Mouse (Mus musculus): ENCODE measurements around the gene Fgf12. TPM values are rescaled to one million over a fixed set of nuclear protein-coding genes. Genes with fewer than 3 reads are reported as not detected.
A peak's percentile ranks its signal among the peaks of the same experiment; 100 is the strongest.

Gene Fgf12
- total and polyA plus RNA-seq, 2 experiments from 2014 or later, result 56.9 to 64.0 TPM

GRCm38 (mm10) chr16:28630771-28631484 lies 121.9 kb downstream of the Fgf12 start:
- Histone ChIP-seq H3K9me3 (ENCODE audit: low read length) (no peaks in the 10 kb centered on the region), H3K36me3 (ENCODE audit: insufficient read depth, low read length) (peaks cover 5% of the 10 kb centered on the region; the same call in 1 of the 2 replicates), H3K4me1 (ENCODE audit: insufficient read depth, low read length) (0 out of 2 replicates have a peak, but pooled peaks cover under 1% of the 10 kb centered on the region), H3K9ac (replicated peaks; ENCODE audit: low read length, poor library complexity, severe bottlenecking) (no peak overlapping the region), H3K4me3 (ENCODE audit: low read depth, low read length) (no peak overlapping the region), H3K27ac (ENCODE audit: low read depth, low read length) (no peak overlapping the region), H3K4me2 (ENCODE audit: low read depth, low read length, poor library complexity, severe bottlenecking) (no peak overlapping the region), H3K27me3 (ENCODE audit: insufficient read depth, low read length) (no peaks in the 10 kb centered on the region)
- ATAC-seq (ENCODE audit: low FRiP score) (no peak), DNase-seq (ENCODE audit: low spot score) (no peak)
- 72% methylated on average over 11 of the region's 11 CpGs for WGBS
- TF ChIP-seq CTCF (IDR thresholded peaks at IDR 0.05), result no peak

- Histone ChIP-seq H3K27me3 (ENCODE audit: insufficient read depth, low read length) (no peaks in the 10 kb centered on the region), H3K9me3 (ENCODE audit: low read length) (no peaks in the 10 kb centered on the region), H3K9ac (replicated peaks; ENCODE audit: low read length, poor library complexity, severe bottlenecking) (no peak overlapping the region), H3K4me3 (ENCODE audit: low read depth, low read length) (no peak overlapping the region), H3K4me2 (ENCODE audit: low read depth, low read length, poor library complexity, severe bottlenecking) (no peak overlapping the region), H3K36me3 (ENCODE audit: insufficient read depth, low read length) (peaks cover 5% of the 10 kb centered on the region; the same call in 1 of the 2 replicates), H3K27ac (ENCODE audit: low read depth, low read length) (0 out of 2 replicates have a peak overlapping the region, but pooled peaks have one; percentile 38), H3K4me1 (ENCODE audit: insufficient read depth, low read length) (0 out of 2 replicates have a peak, but pooled peaks cover 3% of the 10 kb centered on the region)
- TF ChIP-seq CTCF (IDR thresholded peaks at IDR 0.05), result no peak
- 81% methylated on average over 6 of the region's 6 CpGs for WGBS
- no peak for DNase-seq (ENCODE audit: low spot score)
- no peak for ATAC-seq (ENCODE audit: low FRiP score)
Measured at GRCm38 (mm10) chr16:28626259-28626658, 126.6 kb downstream of the Fgf12 start.

- no peak for DNase-seq (ENCODE audit: low spot score)
- Histone ChIP-seq H3K4me3 (ENCODE audit: low read depth, low read length) (no peak overlapping the region), H3K4me1 (ENCODE audit: insufficient read depth, low read length) (0 out of 2 replicates have a peak, but pooled peaks cover 3% of the 10 kb centered on the region), H3K9me3 (ENCODE audit: low read length) (no peaks in the 10 kb centered on the region), H3K4me2 (ENCODE audit: low read depth, low read length, poor library complexity, severe bottlenecking) (no peak overlapping the region), H3K27ac (ENCODE audit: low read depth, low read length) (0 out of 2 replicates have a peak overlapping the region, but pooled peaks have one; percentile 38), H3K27me3 (ENCODE audit: insufficient read depth, low read length) (no peaks in the 10 kb centered on the region), H3K9ac (replicated peaks; ENCODE audit: low read length, poor library complexity, severe bottlenecking) (no peak overlapping the region; the same call in 1 of the 2 replicates), H3K36me3 (ENCODE audit: insufficient read depth, low read length) (peaks cover 5% of the 10 kb centered on the region; the same call in 1 of the 2 replicates)
- ATAC-seq (ENCODE audit: low FRiP score), result no peak
- 70% methylated on average over 5 of the region's 5 CpGs for WGBS
- TF ChIP-seq CTCF (IDR thresholded peaks at IDR 0.05), result no peak
Measured at GRCm38 (mm10) chr16:28625689-28626088, 127.2 kb downstream of the Fgf12 start.

- 81% methylated on average over 3 of the region's 3 CpGs for WGBS
- Histone ChIP-seq H3K27me3 (ENCODE audit: insufficient read depth, low read length) (no peaks in the 10 kb centered on the region), H3K4me3 (ENCODE audit: low read depth, low read length) (no peak overlapping the region), H3K27ac (ENCODE audit: low read depth, low read length) (no peak overlapping the region), H3K36me3 (ENCODE audit: insufficient read depth, low read length) (no peaks in the 10 kb centered on the region), H3K9ac (replicated peaks; ENCODE audit: low read length, poor library complexity, severe bottlenecking) (no peak overlapping the region), H3K9me3 (ENCODE audit: low read length) (no peaks in the 10 kb centered on the region), H3K4me1 (ENCODE audit: insufficient read depth, low read length) (no peaks in the 10 kb centered on the region), H3K4me2 (ENCODE audit: low read depth, low read length, poor library complexity, severe bottlenecking) (no peak overlapping the region)
- no peak for TF ChIP-seq CTCF (IDR thresholded peaks at IDR 0.05)
- DNase-seq (ENCODE audit: low spot score) (no peak), ATAC-seq (ENCODE audit: low FRiP score) (no peak)
Measured at GRCm38 (mm10) chr16:28614412-28614811, 138.5 kb downstream of the Fgf12 start.

- Histone ChIP-seq H3K27ac (ENCODE audit: low read depth, low read length) (no peak overlapping the region), H3K4me1 (ENCODE audit: insufficient read depth, low read length) (no peaks in the 10 kb centered on the region), H3K4me3 (ENCODE audit: low read depth, low read length) (no peak overlapping the region), H3K36me3 (ENCODE audit: insufficient read depth, low read length) (no peaks in the 10 kb centered on the region), H3K27me3 (ENCODE audit: insufficient read depth, low read length) (no peaks in the 10 kb centered on the region), H3K9me3 (ENCODE audit: low read length) (no peaks in the 10 kb centered on the region), H3K4me2 (ENCODE audit: low read depth, low read length, poor library complexity, severe bottlenecking) (no peak overlapping the region), H3K9ac (replicated peaks; ENCODE audit: low read length, poor library complexity, severe bottlenecking) (no peak overlapping the region)
- DNase-seq (ENCODE audit: low spot score) (peak; percentile 58), ATAC-seq (ENCODE audit: low FRiP score) (no peak)
- 14% methylated on average over 3 of the region's 3 CpGs for WGBS
- TF ChIP-seq CTCF (IDR thresholded peaks at IDR 0.05), result peak; percentile 66
Measured at GRCm38 (mm10) chr16:28610940-28611339, 141.9 kb downstream of the Fgf12 start.

GRCm38 (mm10) chr16:28603155-28603554 lies 149.7 kb downstream of the Fgf12 start:
- 84% methylated on average over 1 of the region's 1 CpGs for WGBS
- TF ChIP-seq CTCF (IDR thresholded peaks at IDR 0.05), result no peak
- H3K27ac ChIP-seq (ENCODE audit: low read depth, low read length), result no peak overlapping the region
- no peaks in the 10 kb centered on the region for H3K36me3 ChIP-seq (ENCODE audit: insufficient read depth, low read length)
- H3K4me1 ChIP-seq (ENCODE audit: insufficient read depth, low read length), result no peaks in the 10 kb centered on the region
- no peaks in the 10 kb centered on the region for H3K27me3 ChIP-seq (ENCODE audit: insufficient read depth, low read length)
- no peak for ATAC-seq (ENCODE audit: low FRiP score)
- no peaks in the 10 kb centered on the region for H3K9me3 ChIP-seq (ENCODE audit: low read length)
- DNase-seq (ENCODE audit: low spot score), result no peak
- no peak overlapping the region for H3K4me2 ChIP-seq (ENCODE audit: low read depth, low read length, poor library complexity, severe bottlenecking)
- H3K4me3 ChIP-seq (ENCODE audit: low read depth, low read length), result no peak overlapping the region
- H3K9ac ChIP-seq (replicated peaks; ENCODE audit: low read length, poor library complexity, severe bottlenecking), result no peak overlapping the region

Data from midbrain, postnatal 0 days (tissue).